Mouse (Mus musculus) megakaryocyte, embryonic 14.5 days (primary cell): ENCODE results near the gene Cnpy4.

ENCODE experiments used
- FLI1 ChIP-seq: IDR thresholded peaks from 2 replicates; pipeline ENCODE4 v1.6.1; 2012; ENCODE audit warnings: low read length, inconsistent platforms, mixed read lengths
- GATA1 ChIP-seq: IDR thresholded peaks from 3 replicates; pipeline ENCODE4 v1.6.1; 2012; ENCODE audit warnings: mixed read lengths, low read length, inconsistent platforms, borderline replicate concordance

DNA sequence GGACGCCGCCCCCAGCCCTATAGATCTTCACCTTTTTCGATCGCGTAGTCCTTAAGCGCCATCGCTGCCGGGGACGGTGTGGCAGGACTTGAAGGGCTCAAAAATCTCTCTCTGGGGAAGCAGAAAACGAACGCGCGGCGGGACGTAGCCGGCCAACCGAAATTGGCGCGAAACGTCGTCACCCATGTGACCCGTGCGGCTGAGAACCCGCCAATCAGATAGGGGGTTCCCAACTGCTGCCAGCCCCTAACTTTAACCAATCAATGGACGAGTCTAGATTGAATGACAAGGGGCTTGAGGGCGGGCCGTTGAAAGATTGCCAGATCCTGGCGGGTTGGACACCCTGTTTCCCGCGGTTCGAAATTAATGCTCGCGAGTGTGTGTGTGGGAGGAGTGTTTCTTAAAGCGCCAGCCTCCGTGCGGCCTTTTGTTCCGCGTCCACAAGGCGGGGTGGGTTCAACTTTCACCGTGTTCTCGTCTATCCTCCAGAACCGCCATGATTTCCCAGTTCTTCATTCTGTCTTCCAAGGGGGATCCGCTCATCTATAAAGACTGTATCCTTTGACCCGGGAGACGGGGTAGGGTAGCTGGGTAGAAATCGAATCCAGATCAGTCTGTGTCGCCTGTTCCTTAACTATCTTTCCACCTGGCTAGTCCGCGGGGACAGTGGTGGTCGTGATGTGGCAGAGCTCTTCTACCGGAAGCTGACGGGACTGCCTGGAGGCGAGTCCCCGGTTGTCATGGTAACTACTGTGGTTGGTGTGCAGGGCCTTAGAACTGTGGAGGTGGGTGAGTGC is 15.4 kb upstream of the Cnpy4 start, which contains the start of the genes Ap4m1 and Mcm7:
- TF ChIP-seq GATA1 (no peak), FLI1 (no peak)
